Mouse (Mus musculus) ES-E14 (cell line): ENCODE data around the gene Cacna1e.

Source experiments
- CHD2 ChIP-seq: IDR thresholded peaks from 2 replicates; pipeline ENCODE4 v1.6.1; 2014; ENCODE audit warnings: mild to moderate bottlenecking, low read depth, low read length, inconsistent platforms
- HCFC1 ChIP-seq: IDR thresholded peaks from 2 replicates; pipeline ENCODE4 v1.6.1; 2012; ENCODE audit warnings: low read length, inconsistent platforms, borderline replicate concordance; ENCODE audit not compliant: insufficient read depth
- MAFK ChIP-seq: IDR thresholded peaks from 2 replicates; pipeline ENCODE4 v1.6.1; 2014; ENCODE audit warnings: mild to moderate bottlenecking, low read depth, low read length, inconsistent platforms; ENCODE audit not compliant: insufficient read depth
- ZC3H11A ChIP-seq: IDR thresholded peaks from 2 replicates; pipeline ENCODE4 v1.6.1; 2012; ENCODE audit warnings: low read depth, mild to moderate bottlenecking, inconsistent platforms, low read length, borderline replicate concordance
- ZNF384 ChIP-seq: IDR thresholded peaks from 2 replicates; pipeline ENCODE4 v1.6.1; 2012; ENCODE audit warnings: low read depth, low read length, inconsistent platforms

- TF ChIP-seq ZNF384: no peak
- TF ChIP-seq HCFC1: no peak
- no peak for TF ChIP-seq MAFK
- TF ChIP-seq CHD2: no peak
- no peak for TF ChIP-seq ZC3H11A
These were observed 305.6 kb downstream of the Cacna1e start for GRCm38 (mm10) chr1:154578748-154579147.
